Mouse (Mus musculus) hindbrain, embryonic 14.5 days (tissue): ENCODE results near the gene Pdzd2. TPM values are rescaled to one million over a fixed set of nuclear protein-coding genes. Genes with fewer than 3 reads are reported as not detected.
A peak's percentile ranks its signal among the peaks of the same experiment; 100 is the strongest.

Experiments used
- ATAC-seq: fragments of 200-750 bp; cut with Nextera tagmentation; 2 replicates; pipeline ENCODE4 v1.8.0; 2017; ENCODE audit warnings: moderate number of reproducible peaks, mild to moderate bottlenecking, moderate TSS enrichment, moderate library complexity; ENCODE audit not compliant: low FRiP score
- DNase-seq: peaks from one replicate; pipeline ENCODE4 v3.0.0-alpha.2; 2015; ENCODE audit warnings: low spot score
- H3K27ac ChIP-seq: fragments of 300-500 bp; sonication (generic); 2 replicates; pipeline ENCODE4 v1.5.1; 2014; ENCODE audit warnings: mild to moderate bottlenecking, moderate library complexity
- H3K27me3 ChIP-seq: fragments of 300-500 bp; sonication (generic); 2 replicates; pipeline ENCODE4 v1.6.1; 2014; ENCODE audit warnings: mild to moderate bottlenecking, low read length, mixed read lengths; ENCODE audit not compliant: control insufficient read depth, insufficient read depth
- H3K36me3 ChIP-seq: fragments of 300-500 bp; sonication (generic); replicated peaks from 2 replicates; pipeline ENCODE4 v1.6.1; 2014; ENCODE audit not compliant: control insufficient read depth, insufficient read depth
- H3K4me1 ChIP-seq: fragments of 300-500 bp; sonication (generic); replicated peaks from 2 replicates; pipeline ENCODE4 v1.6.1; 2014; ENCODE audit warnings: antibody characterized with exemption, low read length, mixed read lengths; ENCODE audit not compliant: control insufficient read depth, insufficient read depth
- H3K4me2 ChIP-seq: fragments of 300-500 bp; sonication (generic); replicated peaks from 2 replicates; pipeline ENCODE4 v1.6.1; 2014; ENCODE audit warnings: mild to moderate bottlenecking, moderate library complexity
- H3K4me3 ChIP-seq: fragments of 300-500 bp; sonication (generic); replicated peaks from 2 replicates; pipeline ENCODE4 v1.5.1; 2014; ENCODE audit warnings: mild to moderate bottlenecking, low read length
- H3K9ac ChIP-seq: fragments of 300-500 bp; sonication (generic); 2 replicates; pipeline ENCODE4 v1.6.1; 2014
- H3K9me3 ChIP-seq: fragments of 300-500 bp; sonication (generic); 2 replicates; pipeline ENCODE4 v1.6.1; 2016; ENCODE audit warnings: low read length; ENCODE audit not compliant: control insufficient read depth
- whole genome bisulfite sequencing: fragments of 180-500 bp; shearing (Covaris S2); extraction: QIAGEN DNeasy Blood & Tissue Kit; methylation state at CpG from one replicate; pipeline ENCODE4 v1.1.7; 2014; 5-methylcytosine and 5-hydroxymethylcytosine counted together
- polyA plus RNA-seq: library from polyadenylated mRNA; unstranded; fragments of >200 nt; fragmentation: Nextera tagmentation; extraction: Ambion mirVana; gene quantifications from 2 replicates; pipeline ENCODE4 v1.2.1, GENCODE M21; 2014

Gene Pdzd2
- polyA plus RNA-seq, 1 experiment from 2014 or later = 15.5 TPM

DNA sequence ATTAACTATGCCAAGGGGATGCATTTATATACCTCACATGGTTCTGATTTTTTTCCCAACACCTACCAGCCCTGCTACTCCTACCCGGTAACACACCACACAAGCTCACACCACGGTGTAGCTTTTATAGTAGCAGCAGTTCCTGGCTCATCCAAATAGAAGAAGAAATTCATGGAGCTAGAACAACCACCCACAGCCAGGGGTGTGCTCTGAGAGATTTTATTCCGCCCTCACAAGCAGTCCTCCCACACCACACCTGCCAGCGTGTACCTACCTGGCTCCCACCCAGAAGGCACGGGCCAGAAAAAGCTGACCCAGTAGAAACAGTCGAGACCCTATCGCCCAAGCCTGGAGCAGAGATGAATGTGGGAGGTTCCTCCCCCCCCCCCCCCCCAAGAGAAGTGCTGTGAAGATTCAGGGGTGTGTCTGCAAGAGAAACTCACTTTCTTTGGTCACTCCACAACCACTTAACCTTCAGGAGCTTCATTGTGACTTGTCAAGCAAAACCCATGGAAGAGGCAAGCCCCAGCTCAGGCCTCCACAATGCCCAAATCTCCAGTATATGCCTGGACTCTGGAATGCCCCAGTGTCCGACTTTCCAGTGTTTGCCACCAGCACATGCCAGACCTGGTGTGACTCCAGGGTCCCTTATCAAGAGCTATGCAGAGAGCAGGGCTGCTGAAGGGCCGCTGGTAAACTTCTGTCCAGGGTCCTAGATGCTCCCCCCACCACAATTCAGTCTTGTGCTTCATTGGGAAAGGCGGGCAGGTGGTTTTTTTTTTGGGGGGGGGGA, 1.2 kb downstream of the Pdzd2 start:
- H3K9ac ChIP-seq = peak overlapping the region; percentile 66

DNA sequence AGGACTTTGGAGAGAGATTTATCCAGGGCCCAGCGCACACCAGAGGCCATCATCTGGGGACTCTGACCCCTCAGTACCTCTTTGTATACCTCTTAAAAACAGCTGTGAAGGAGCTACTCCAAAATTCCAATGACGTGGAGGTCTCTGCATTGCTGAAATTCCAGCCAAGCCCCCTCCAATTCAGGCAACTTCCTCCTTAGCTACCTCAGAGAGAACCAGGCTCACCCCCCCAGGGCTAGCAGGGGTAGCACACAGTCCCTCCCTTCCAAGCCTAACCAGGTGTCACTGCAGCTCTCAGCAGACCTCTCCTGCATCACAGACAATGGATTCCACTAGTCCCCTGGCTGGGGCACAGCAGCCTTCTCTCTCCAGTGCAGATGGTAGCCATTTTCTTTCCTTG, 4.5 kb downstream of the Pdzd2 start:
- DNase-seq (no peak), ATAC-seq (no peak)
- no peak overlapping the region for H3K4me3 ChIP-seq
- no peak overlapping the region for H3K9ac ChIP-seq
- peaks cover 2% of the 10 kb centered on the region; the same call in 1 of the 2 replicates for H3K4me1 ChIP-seq
- 58% methylated on average over 2 of the region's 2 CpGs for WGBS
- no peak overlapping the region for H3K4me2 ChIP-seq
- no peak overlapping the region for H3K27ac ChIP-seq
- no peaks in the 10 kb centered on the region for H3K36me3 ChIP-seq
- H3K9me3 ChIP-seq = no peaks in the 10 kb centered on the region
- no peaks in the 10 kb centered on the region for H3K27me3 ChIP-seq

More for the DNA sequence above, 1.2 kb downstream of the Pdzd2 start:
- Histone ChIP-seq H3K4me3 (peak overlapping the region; percentile 60), H3K9me3 (no peaks in the 10 kb centered on the region), H3K4me2 (peak overlapping the region; percentile 58), H3K4me1 (peaks cover 3% of the 10 kb centered on the region; the same call in 1 of the 2 replicates), H3K27ac (no peak overlapping the region), H3K27me3 (no peaks in the 10 kb centered on the region), H3K36me3 (no peaks in the 10 kb centered on the region)
- DNase-seq (no peak), ATAC-seq (no peak)
- WGBS = 38% methylated on average over 10 of the region's 10 CpGs

- Histone ChIP-seq H3K9ac (no peak overlapping the region), H3K4me1 (no peaks in the 10 kb centered on the region), H3K27me3 (no peaks in the 10 kb centered on the region), H3K4me3 (no peak overlapping the region), H3K27ac (no peak overlapping the region), H3K9me3 (no peaks in the 10 kb centered on the region), H3K4me2 (no peak overlapping the region), H3K36me3 (no peaks in the 10 kb centered on the region)
- DNase-seq (no peak), ATAC-seq (no peak)
- 72% methylated on average over 4 of the region's 4 CpGs for WGBS
Observed at GRCm38 (mm10) chr15:12734221-12734620, 5.5 kb downstream of the Pdzd2 start.

- no peak for DNase-seq
- H3K27me3 ChIP-seq = no peaks in the 10 kb centered on the region
- 79% methylated on average over 11 of the region's 11 CpGs for whole genome bisulfite sequencing
- no peak overlapping the region for H3K4me2 ChIP-seq
- H3K4me3 ChIP-seq = no peak overlapping the region
- no peak overlapping the region for H3K9ac ChIP-seq
- no peaks in the 10 kb centered on the region for H3K4me1 ChIP-seq
- no peaks in the 10 kb centered on the region for H3K36me3 ChIP-seq
- ATAC-seq = no peak
- H3K27ac ChIP-seq = no peak overlapping the region
- H3K9me3 ChIP-seq = no peaks in the 10 kb centered on the region
Observed at GRCm38 (mm10) chr15:12732613-12733012, 7.1 kb downstream of the Pdzd2 start.

GRCm38 (mm10) chr15:12728381-12728780, 11.3 kb downstream of the Pdzd2 start:
- H3K4me3 ChIP-seq = no peak overlapping the region
- no peak overlapping the region for H3K9ac ChIP-seq
- no peak overlapping the region for H3K27ac ChIP-seq
- no peaks in the 10 kb centered on the region for H3K36me3 ChIP-seq
- DNase-seq (no peak), ATAC-seq (no peak)
- H3K4me2 ChIP-seq = no peak overlapping the region
- 84% methylated on average over 4 of the region's 4 CpGs for WGBS
- H3K9me3 ChIP-seq = no peaks in the 10 kb centered on the region
- H3K4me1 ChIP-seq = no peaks in the 10 kb centered on the region
- no peaks in the 10 kb centered on the region for H3K27me3 ChIP-seq

DNA sequence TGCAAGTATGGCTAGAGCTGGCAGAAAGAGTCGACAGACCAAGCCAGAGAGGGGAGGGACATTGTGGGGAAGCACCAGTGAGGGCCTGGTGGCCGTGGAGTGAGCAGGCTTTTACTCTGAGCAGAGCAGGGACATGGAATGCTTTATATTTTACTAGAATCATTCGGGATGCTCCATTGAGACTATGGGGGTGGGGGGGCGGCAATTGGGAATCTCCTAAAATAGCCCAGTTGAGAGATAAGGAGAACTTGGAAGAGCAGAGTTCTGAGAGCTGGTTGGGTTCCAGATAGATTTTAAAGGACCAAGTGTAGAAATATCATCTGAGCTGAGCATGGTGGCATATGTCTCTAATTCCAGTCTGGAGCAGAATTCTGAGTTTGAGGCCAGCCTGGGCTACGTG, 14.5 kb downstream of the Pdzd2 start:
- H3K4me3 ChIP-seq = no peak overlapping the region
- no peaks in the 10 kb centered on the region for H3K27me3 ChIP-seq
- no peaks in the 10 kb centered on the region for H3K9me3 ChIP-seq
- WGBS = 85% methylated on average over 5 of the region's 5 CpGs
- no peak for ATAC-seq
- H3K4me2 ChIP-seq = no peak overlapping the region
- H3K9ac ChIP-seq = no peak overlapping the region
- DNase-seq = no peak
- H3K36me3 ChIP-seq = no peaks in the 10 kb centered on the region
- H3K4me1 ChIP-seq = no peaks in the 10 kb centered on the region
- H3K27ac ChIP-seq = no peak overlapping the region

- Histone ChIP-seq H3K27me3 (no peaks in the 10 kb centered on the region), H3K4me3 (no peak overlapping the region), H3K9me3 (no peaks in the 10 kb centered on the region), H3K36me3 (no peaks in the 10 kb centered on the region), H3K27ac (no peak overlapping the region), H3K9ac (no peak overlapping the region), H3K4me1 (no peaks in the 10 kb centered on the region), H3K4me2 (no peak overlapping the region)
- 83% methylated on average over 6 of the region's 6 CpGs for WGBS
- ATAC-seq = no peak
- no peak for DNase-seq
Observed at GRCm38 (mm10) chr15:12721684-12722500, 17.8 kb downstream of the Pdzd2 start.

GRCm38 (mm10) chr15:12718819-12719218, 20.9 kb downstream of the Pdzd2 start:
- Histone ChIP-seq H3K9me3 (no peaks in the 10 kb centered on the region), H3K27me3 (no peaks in the 10 kb centered on the region), H3K4me2 (no peak overlapping the region), H3K9ac (no peak overlapping the region), H3K4me1 (no peaks in the 10 kb centered on the region), H3K36me3 (no peaks in the 10 kb centered on the region), H3K4me3 (no peak overlapping the region), H3K27ac (no peak overlapping the region)
- 78% methylated on average over 14 of the region's 14 CpGs for WGBS
- DNase-seq (no peak), ATAC-seq (no peak)

- Histone ChIP-seq H3K9me3 (no peaks in the 10 kb centered on the region), H3K4me1 (no peaks in the 10 kb centered on the region), H3K4me3 (no peak overlapping the region), H3K27ac (no peak overlapping the region), H3K27me3 (no peaks in the 10 kb centered on the region), H3K36me3 (no peaks in the 10 kb centered on the region), H3K4me2 (no peak overlapping the region), H3K9ac (no peak overlapping the region)
- ATAC-seq (no peak), DNase-seq (no peak)
- 91% methylated on average over 3 of the region's 3 CpGs for WGBS
Observed at GRCm38 (mm10) chr15:12717410-12717809, 22.3 kb downstream of the Pdzd2 start.
